11 mouse cellular contexts compared by ENCODE assay signal in the genomic region with DNA sequence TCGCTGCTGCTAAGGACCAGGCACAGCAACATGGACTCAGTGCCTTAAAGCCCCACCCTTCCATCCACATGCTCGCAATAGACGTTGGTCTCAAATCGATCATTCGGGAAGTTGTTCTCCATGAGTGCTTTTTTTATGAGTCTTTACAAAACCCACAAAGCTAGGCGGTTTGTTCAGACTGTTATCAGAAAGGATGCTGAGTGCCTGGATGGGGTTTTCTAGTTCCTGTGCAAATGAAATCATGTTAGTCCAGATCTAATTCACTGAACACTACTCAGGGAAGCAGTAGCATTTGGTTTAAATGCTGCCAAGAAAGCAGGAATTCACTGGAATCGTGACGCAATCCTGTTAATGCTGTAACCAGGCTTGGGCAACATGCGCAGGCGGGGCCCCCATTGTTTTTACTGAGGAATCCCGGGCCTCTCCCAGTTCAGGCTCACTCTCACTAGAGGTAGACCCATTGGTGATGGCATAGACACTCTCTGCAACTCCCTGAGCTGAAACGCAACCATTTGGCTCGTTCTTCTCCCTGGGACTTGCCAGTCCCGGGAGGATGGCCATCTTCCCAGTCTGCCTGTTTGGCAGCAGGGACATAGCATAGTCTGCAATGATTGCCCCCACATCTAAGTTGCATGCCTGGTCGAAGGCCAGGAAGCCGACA. TPM values are rescaled to one million over a fixed set of nuclear protein-coding genes. Genes with fewer than 3 reads are reported as not detected.
A peak's percentile ranks its signal among the peaks of the same experiment; 100 is the strongest.
DNase-seq lines count a peak whose midpoint lies in the region; ATAC-seq and TF ChIP-seq lines count a peak whose summit lies in the region.
"Had no signal": no experiment of that assay in that cellular context is flagged by ENCODE, and none has a peak within 500 bp of the region (broad histone marks: within the 10 kb centered on the region; RNA-seq: fewer than 3 reads in every experiment).

No protein-coding gene starts in this region.

- intact Hi-C loops in heart, postnatal 36 days (cut with DNase I), result no loop called here

- WGBS in cerebellum, adult 2 months, result 42% methylated on average over 16 of the region's 16 CpGs

- peaks cover 18% of the 10 kb centered on the region for H3K4me1 ChIP-seq in cerebellum, adult 2 months (ENCODE audit: control insufficient read depth, insufficient read depth, low read length)

- no peak overlapping the region for H3K4me3 ChIP-seq in cerebellum, adult 2 months (replicated peaks; ENCODE audit: insufficient read depth, low read depth, low read length)

- DNase-seq in heart, adult 18-20 months, result peak; percentile 21
- no peak for DNase-seq in heart, adult 9 months (ENCODE audit: low spot score in 2 of 2)
- DNase-seq in ES-CJ7 (ENCODE audit: low read depth, low spot score), result peak; percentile 18
- DNase-seq in cerebellum, adult 2 months, result peak; percentile 66 to 77
- DNase-seq in layer of hippocampus, postnatal 14 days (ENCODE audit: low spot score in 2 of 2), result peak; percentile 69 to 82
- no peak for DNase-seq in heart, postnatal 36 days
- DNase-seq in ovary, adult 18-20 months (ENCODE audit: low spot score), result no peak

- no peak for ATAC-seq in erythroid progenitor cell, adult 5-6 weeks (replicated peaks; ENCODE audit: low FRiP score, poor library complexity, severe bottlenecking)

- no peak overlapping the region for H3K27ac ChIP-seq in cerebellum, adult 2 months (ENCODE audit: insufficient read depth, low read length)
- H3K27ac ChIP-seq: macrophage had no signal

- H3K27me3 ChIP-seq in cerebellum, adult 2 months (ENCODE audit: control insufficient read depth, insufficient read depth, low read length), result no peaks in the 10 kb centered on the region

- no peak for TF ChIP-seq POLR2A in cerebellum, adult 2 months (IDR thresholded peaks at IDR 0.05; ENCODE audit: borderline replicate concordance, insufficient read depth, low read length)

- TF ChIP-seq CTCF in cerebellum, adult 2 months (IDR thresholded peaks at IDR 0.05; ENCODE audit: borderline replicate concordance, insufficient read depth, low read depth, low read length), result no peak

RNA-seq across cellular contexts. Expression of gene Rimkla, which starts 24.6 kb away (rescaled TPM):
- total RNA-seq in heart, adult 18-20 months (2021), result 1 to 10 TPM in 1 of 2 experiments, under 1 TPM in 1; 0.57 to 1.3 TPM
- polyA plus RNA-seq in cerebellum, adult 2 months (2012; rRNA removed), result 35.4 and 39.2 TPM in 2 replicates
- 10 to 100 TPM; 19.5 to 21.4 TPM for total RNA-seq in layer of hippocampus, postnatal 14 days (2021)
- not detected in 2 replicates for total RNA-seq in erythroid progenitor cell, adult 5-6 weeks (2015; ENCODE audit: low replicate concordance)
- not detected in 2 replicates for total RNA-seq in erythroid progenitor cell, adult 5-6 weeks (2017; ENCODE audit: low replicate concordance)
- total RNA-seq in heart, postnatal 36 days (2021), result under 1 TPM; 0.33 to 0.56 TPM
- total RNA-seq: MEL had no signal
- polyA plus RNA-seq: macrophage had no signal

RNA-seq across cellular contexts. Expression of gene Zmynd12, which starts 45.2 kb away (rescaled TPM):
- not detected for total RNA-seq in heart, adult 18-20 months (2021)
- 0.64 and 0.81 TPM in 2 replicates for polyA plus RNA-seq in cerebellum, adult 2 months (2012; rRNA removed)
- under 1 TPM; 0.51 to 0.69 TPM for total RNA-seq in layer of hippocampus, postnatal 14 days (2021)
- 3.4 TPM in 1 of 2 replicates, not detected in the other for total RNA-seq in erythroid progenitor cell, adult 5-6 weeks (2015; ENCODE audit: low replicate concordance)
- not detected in 2 replicates for total RNA-seq in erythroid progenitor cell, adult 5-6 weeks (2017; ENCODE audit: low replicate concordance)
- not detected for total RNA-seq in heart, postnatal 36 days (2021)
- total RNA-seq: heart, adult 8-10 months; MEL had no signal
- polyA plus RNA-seq: macrophage had no signal

RNA-seq across cellular contexts. Expression of gene Ppcs, which starts 45.6 kb away (rescaled TPM):
- total RNA-seq in heart, adult 18-20 months (2021), result 10 to 100 TPM; 11.4 to 12.6 TPM
- polyA plus RNA-seq in cerebellum, adult 2 months (2012; rRNA removed), result 14.1 and 16.1 TPM in 2 replicates
- total RNA-seq in layer of hippocampus, postnatal 14 days (2021), result 1 to 10 TPM; 4.6 to 6.8 TPM
- 10.9 and 23.4 TPM in 2 replicates for total RNA-seq in erythroid progenitor cell, adult 5-6 weeks (2015; ENCODE audit: low replicate concordance)
- total RNA-seq in erythroid progenitor cell, adult 5-6 weeks (2017; ENCODE audit: low replicate concordance), result 5.3 and 17.2 TPM in 2 replicates
- 10 to 100 TPM in 1 of 2 experiments, 1 to 10 TPM in 1; 9.6 to 12.7 TPM for total RNA-seq in heart, postnatal 36 days (2021)

RNA-seq across cellular contexts. Expression of gene Ccdc30, which starts 52.5 kb away (rescaled TPM):
- total RNA-seq in heart, adult 18-20 months (2021), result under 1 TPM in 1 of 2 experiments, not detected in 1; 0.59 TPM
- 8.8 and 9.7 TPM in 2 replicates for polyA plus RNA-seq in cerebellum, adult 2 months (2012; rRNA removed)
- total RNA-seq in layer of hippocampus, postnatal 14 days (2021), result 10 to 100 TPM; 22.0 to 23.4 TPM
- not detected in 2 replicates for total RNA-seq in erythroid progenitor cell, adult 5-6 weeks (2015; ENCODE audit: low replicate concordance)
- not detected in 2 replicates for total RNA-seq in erythroid progenitor cell, adult 5-6 weeks (2017; ENCODE audit: low replicate concordance)
- under 1 TPM in 1 of 2 experiments, not detected in 1; 0.36 TPM for total RNA-seq in heart, postnatal 36 days (2021)
- total RNA-seq: MEL had no signal
- polyA plus RNA-seq: macrophage had no signal

Comparison
In these comparisons a context has a peak if more than half of its experiments do, and no peak if none do; other contexts are left out.
1. DNase-seq: peak in heart, adult 18-20 months (2 of 2), ES-CJ7 (single experiment), cerebellum, adult 2 months (2 of 2) and layer of hippocampus, postnatal 14 days (2 of 2); none in heart, adult 9 months (0 of 2), heart, postnatal 36 days (0 of 2) and ovary, adult 18-20 months (single experiment).
2. RNA of gene Rimkla, which starts 24.6 kb away (total RNA-seq): 19.5 to 21.4 TPM in layer of hippocampus, postnatal 14 days; 0.57 to 1.3 TPM in heart, adult 18-20 months, 0.33 to 0.56 TPM in heart, postnatal 36 days and not detected in erythroid progenitor cell, adult 5-6 weeks; every median in the first group is over 4 times any median in the second.